Mouse (Mus musculus): Measurements from ENCODE around the gene Pipox.

Gene Pipox

DNA sequence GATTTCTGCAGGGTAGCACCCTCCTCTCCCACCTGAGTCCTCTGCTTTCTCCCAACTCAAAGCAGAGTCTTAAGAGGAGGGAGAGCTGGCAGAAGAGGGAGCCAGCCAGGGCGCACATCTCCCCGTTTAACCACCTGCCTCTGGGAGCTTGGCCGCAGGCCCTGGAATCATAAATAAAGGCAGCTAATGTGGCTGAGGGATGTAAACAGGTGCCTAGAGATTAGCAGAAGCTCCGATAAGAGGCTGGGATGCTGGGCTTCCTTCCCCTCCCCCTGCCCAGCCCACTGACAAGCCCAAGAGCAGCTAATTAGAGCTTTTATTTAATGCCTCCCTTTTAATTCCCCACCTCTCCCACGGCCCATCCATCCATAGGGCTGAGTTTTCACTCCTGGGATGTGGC lies 45.8 kb downstream of the Pipox start:
- no peak for DNase-seq (ENCODE audit: low read depth, low spot score)

DNA sequence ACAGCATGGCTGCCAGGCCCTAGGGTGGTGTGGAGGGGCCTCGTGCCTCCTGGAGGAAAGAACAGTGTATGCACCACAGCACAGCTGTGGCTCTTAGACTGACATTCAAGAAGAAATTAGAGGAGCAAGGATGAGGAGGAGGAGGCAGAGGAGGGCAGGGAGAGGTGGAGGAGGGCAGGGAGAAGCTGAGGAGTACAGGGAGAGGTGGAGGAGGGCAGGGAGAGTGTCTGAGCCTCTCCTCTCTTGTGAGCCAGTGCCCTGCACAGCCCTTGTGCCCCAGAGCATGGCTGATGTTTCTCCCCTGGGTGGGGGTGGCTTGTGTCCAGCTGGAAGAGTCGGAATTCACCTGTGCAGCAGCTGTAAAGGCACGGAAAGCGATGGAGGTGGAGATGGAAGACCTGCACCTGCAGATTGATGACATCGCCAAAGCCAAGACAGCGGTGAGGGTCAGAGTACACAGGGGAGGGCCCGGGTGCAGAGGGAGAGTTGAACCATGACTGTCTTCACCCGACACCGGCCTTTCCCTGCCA lies 46.2 kb downstream of the Pipox start:
- DNase-seq (ENCODE audit: low read depth, low spot score) = no peak

DNA sequence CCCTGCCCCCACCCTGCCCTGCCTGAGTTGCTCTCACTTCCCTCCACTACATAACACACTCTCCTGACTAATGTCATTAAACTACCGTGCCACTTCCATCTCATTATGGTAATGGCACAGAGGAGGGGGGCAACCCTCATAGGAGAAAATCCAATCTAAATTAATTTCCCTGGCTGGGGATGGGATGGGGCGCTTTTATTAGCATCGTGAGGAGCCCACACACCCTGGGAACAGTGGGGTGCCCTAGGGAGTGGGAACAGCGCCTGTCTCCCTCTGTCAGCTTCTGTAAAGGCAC lies 50.0 kb downstream of the Pipox start:
- DNase-seq (ENCODE audit: low read depth, low spot score) = no peak

DNA sequence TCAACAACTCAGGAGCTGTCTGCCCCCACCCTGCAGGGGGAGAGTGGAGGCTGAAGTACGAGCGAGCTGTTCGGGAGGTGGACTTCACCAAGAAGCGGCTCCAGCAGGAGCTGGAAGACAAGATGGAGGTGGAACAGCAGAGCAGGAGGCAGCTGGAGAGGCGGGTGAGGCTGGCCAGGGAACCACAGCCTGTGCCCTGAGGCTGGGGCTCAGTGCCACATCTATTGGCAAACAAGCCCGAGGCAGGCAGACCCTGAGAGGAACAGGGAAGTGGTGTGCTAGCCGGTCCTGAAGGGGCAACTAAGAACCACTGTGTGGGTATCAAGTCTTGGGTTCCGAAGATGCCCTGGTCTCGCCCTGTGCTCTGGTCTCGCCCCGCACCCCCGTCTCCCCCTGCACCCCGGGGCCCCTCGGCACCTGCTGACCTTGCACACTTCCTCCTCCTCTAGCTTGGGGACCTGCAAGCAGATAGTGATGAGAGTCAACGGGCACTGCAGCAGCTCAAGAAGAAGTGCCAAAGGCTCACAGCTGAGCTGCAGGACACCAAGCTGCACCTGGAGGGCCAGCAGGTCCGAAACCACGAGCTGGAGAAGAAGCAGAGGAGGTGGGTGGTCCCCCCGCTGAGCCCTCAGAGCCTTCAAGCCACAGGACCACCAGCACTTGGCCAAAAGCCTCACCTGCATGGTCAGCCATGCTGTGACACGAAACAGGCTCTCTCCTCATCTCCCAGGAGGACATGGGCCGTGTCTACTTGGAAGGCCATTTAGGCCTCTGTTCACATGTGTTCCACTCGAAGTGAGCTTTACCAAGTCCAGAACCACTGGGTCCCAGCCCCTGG lies 50.6 kb downstream of the Pipox start:
- no peak for DNase-seq (ENCODE audit: low read depth, low spot score)

DNA sequence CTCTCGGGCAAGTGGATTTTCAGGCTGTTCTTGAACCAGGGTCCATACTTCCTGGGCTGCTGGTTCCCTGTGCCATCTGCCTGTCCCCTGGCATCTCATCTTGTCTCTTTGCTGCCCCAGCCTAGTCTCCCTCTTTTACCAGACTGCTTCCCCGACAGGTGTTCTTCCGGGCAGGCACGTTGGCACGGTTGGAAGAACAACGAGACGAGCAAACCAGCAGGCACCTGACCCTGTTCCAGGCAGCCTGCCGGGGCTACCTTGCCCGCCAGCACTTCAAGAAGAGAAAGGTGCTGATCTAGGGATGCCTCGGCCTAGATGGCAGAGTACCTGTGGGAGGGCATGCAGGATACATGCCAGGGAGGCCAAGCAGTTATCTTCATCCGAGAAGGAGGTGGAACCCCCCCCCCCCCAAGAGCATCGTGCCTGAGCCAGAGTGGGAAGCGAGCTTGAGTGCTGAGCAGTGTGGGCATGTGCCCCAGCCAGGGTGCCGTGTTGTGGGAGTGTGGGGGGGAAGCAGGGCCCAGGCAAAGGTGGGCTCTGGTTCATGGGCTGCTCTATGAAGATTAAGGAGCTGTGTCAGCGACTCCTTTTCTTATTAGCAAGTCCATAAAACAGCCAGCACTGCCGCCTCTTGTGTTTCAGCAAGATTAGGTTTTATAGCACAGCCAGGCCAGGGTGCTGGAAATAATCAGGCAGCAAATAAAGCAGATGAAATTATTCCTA lies 53.2 kb downstream of the Pipox start:
- no peak for DNase-seq (ENCODE audit: low read depth, low spot score)

DNA sequence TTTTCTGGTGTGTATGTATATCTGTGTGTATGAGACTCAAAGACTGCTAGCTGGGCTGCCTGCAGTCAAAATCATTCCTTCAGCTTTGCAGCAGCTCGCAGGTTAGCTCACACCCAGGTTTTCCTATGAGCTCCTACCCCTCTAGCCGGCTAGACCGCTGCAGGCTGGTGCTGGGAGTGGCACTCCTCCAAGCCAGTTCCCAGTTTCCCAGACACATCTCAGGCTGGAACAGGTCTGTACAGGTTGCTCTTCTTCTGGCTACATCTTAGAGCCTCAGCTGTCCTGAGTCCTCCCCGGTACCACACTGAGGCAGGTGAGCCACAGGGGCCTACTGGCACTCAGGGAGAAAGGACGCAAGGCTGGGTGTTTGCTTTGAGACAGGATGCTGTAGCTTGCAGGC lies 56.0 kb downstream of the Pipox start:
- DNase-seq (ENCODE audit: low read depth, low spot score) = no peak

DNA sequence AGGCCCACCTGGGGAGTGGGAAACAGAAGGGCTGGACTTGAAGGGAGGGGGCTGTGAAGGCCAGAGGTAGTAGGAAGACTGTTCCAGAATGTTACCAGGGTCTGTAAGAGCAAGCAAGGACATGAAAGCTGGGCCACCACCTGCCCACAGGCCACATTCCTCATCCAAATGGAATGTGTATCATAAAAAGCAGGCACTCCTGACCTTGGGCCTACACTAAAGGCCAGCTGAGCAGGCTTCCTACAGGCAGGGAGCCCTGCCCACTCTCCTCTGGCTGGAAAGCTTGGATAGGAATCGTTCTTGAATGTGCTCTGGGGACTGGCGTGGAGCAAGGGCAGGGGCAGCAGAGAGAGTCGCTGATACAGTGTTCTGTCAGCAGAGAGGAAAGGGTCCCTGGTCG lies 57.1 kb downstream of the Pipox start:
- DNase-seq (ENCODE audit: low read depth, low spot score) = no peak

DNA sequence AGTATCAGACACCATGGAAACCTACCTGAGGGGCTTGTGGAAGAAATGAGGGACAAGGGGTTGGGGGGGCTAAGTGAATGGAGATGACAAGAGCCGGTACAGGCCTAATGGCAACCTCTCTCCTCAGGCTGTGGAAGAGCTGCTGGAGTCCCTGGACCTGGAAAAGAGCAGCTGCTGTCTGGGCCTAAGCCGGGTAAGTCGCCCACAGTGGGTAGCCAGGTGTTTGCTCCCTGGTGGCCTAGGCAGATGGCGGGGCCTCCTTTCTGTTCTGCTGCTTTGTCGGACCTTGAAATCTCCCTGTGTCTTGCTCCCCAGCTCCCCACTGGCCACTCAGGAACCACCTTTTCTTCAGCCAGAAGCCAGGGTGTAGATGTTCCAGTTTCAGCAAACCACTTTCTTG lies 57.6 kb downstream of the Pipox start:
- DNase-seq (ENCODE audit: low read depth, low spot score) = no peak

DNA sequence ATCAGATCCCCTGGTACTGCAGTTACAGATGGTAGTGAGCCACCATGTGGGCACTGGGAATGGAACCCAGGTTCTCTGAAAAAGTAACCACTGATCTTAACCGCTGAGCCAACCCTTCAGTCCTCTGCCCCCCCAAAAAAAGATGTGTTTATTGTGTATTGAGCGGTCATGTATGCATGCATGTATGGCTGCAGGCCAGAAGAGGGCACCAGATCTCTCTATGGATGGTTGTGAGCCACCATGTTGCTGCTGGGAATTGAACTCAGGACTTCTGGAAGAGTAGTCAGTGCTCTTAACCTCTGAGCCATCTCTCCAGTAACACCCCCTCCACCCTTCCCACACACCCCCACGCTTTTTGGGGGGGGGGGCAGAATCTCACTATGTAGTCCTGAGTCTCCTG lies 58.8 kb downstream of the Pipox start:
- peak; percentile 55 for DNase-seq (ENCODE audit: low read depth, low spot score)

DNA sequence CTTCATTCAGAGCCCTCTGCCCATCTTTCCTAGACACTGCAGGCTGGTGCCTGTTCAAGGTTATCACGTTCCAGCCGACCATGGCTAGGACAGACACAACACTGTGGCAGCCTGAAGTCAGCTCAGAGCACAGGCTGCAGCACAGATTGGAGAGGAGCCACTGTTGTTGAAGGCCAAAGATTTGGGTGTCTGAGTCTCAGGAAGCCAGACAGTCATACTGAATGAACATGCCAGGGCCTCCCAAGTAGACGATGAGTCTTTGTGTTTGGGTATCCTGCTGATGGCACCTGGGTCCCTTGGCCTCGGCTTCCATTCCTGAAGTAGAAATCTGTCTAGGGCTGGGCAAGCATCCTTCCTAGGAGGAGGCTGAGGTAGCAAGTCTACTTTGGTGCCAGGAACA lies 61.4 kb downstream of the Pipox start:
- no peak for DNase-seq (ENCODE audit: low read depth, low spot score)

DNA sequence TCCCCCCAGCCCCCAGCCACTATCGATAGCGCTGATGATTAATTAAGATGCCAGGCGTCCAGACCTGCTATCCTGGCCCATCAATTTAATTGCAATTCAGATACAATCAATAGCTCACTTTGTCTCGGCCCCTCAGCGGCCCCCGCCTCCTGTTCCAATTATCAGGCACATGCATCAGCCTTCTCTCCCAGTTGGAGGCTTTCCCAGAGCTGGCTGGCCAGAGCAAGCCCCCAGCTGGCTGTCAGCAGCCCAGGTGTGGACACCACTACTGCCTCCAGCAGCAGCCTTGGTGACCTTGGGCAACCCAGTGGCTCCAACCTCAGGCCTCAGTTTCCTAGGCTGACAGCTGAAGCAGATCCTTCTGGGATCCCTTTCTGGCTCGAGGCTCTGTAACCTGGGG lies 63.0 kb downstream of the Pipox start:
- no peak for DNase-seq (ENCODE audit: low read depth, low spot score)
